Mouse (Mus musculus) kidney, embryonic 16.5 days (tissue): ENCODE data around the gene Gm20388. TPM values are rescaled to one million over a fixed set of nuclear protein-coding genes. Genes with fewer than 3 reads are reported as not detected.

Experiments
- ATAC-seq: fragments of 200-750 bp; cut with Nextera tagmentation; 2 replicates; pipeline ENCODE4 v1.8.0; 2017; ENCODE audit warnings: moderate TSS enrichment; ENCODE audit not compliant: low FRiP score, low TSS enrichment
- H3K27ac ChIP-seq: fragments of 300-500 bp; sonication (generic); 2 replicates; pipeline ENCODE4 v1.5.1; 2014; ENCODE audit warnings: low read length
- H3K27me3 ChIP-seq: fragments of 300-500 bp; sonication (generic); 2 replicates; pipeline ENCODE4 v1.6.1; 2014; ENCODE audit warnings: low read length, control low read depth, mixed read lengths; ENCODE audit not compliant: insufficient read depth
- H3K36me3 ChIP-seq: fragments of 300-500 bp; sonication (generic); 2 replicates; pipeline ENCODE4 v1.6.1; 2014; ENCODE audit warnings: low read length, control low read depth, mixed read lengths; ENCODE audit not compliant: insufficient read depth
- H3K4me1 ChIP-seq: fragments of 300-500 bp; sonication (generic); 2 replicates; pipeline ENCODE4 v1.6.1; 2014; ENCODE audit warnings: low read length, control low read depth, mixed read lengths; ENCODE audit not compliant: insufficient read depth
- H3K4me2 ChIP-seq: fragments of 300-500 bp; sonication (generic); replicated peaks from 2 replicates; pipeline ENCODE4 v1.6.1; 2014; ENCODE audit warnings: low read depth, low read length
- H3K4me3 ChIP-seq: fragments of 300-500 bp; sonication (generic); 2 replicates; pipeline ENCODE4 v1.5.1; 2014; ENCODE audit warnings: mild to moderate bottlenecking, low read length
- H3K9ac ChIP-seq: fragments of 300-500 bp; sonication (generic); replicated peaks from 2 replicates; pipeline ENCODE4 v1.6.1; 2014; ENCODE audit warnings: low read length
- H3K9me3 ChIP-seq: fragments of 300-500 bp; sonication (generic); 2 replicates; pipeline ENCODE4 v1.6.1; 2016; ENCODE audit warnings: low read length, control low read depth
- WGBS: fragments of 180-500 bp; shearing (Covaris S2); extraction: QIAGEN DNeasy Blood & Tissue Kit; methylation state at CpG from one replicate; pipeline ENCODE4 v1.1.7; 2014; 5-methylcytosine and 5-hydroxymethylcytosine counted together
- polyA plus RNA-seq: library from polyadenylated mRNA; unstranded; fragments of >200 nt; fragmentation: Nextera tagmentation; extraction: Ambion mirVana; gene quantifications from 2 replicates; pipeline ENCODE4 v1.2.1, GENCODE M21; 2015

Gene Gm20388
- polyA plus RNA-seq, 1 experiment from 2014 or later = 7.7 TPM

GRCm38 (mm10) chr8:123131041-123131440 lies 3220.4 kb downstream of the Gm20388 start:
- WGBS = 53% methylated on average over 9 of the region's 9 CpGs
- 0 out of 2 replicates have a peak, but pooled peaks cover 3% of the 10 kb centered on the region for H3K27me3 ChIP-seq

GRCm38 (mm10) chr8:123132953-123133352 lies 3222.3 kb downstream of the Gm20388 start:
- Histone ChIP-seq H3K27ac (no peak overlapping the region), H3K4me3 (no peak overlapping the region), H3K9me3 (peaks cover 3% of the 10 kb centered on the region; the same call in 1 of the 2 replicates), H3K4me2 (no peak overlapping the region), H3K4me1 (peaks cover 15% of the 10 kb centered on the region), H3K36me3 (no peaks in the 10 kb centered on the region), H3K9ac (no peak overlapping the region), H3K27me3 (no peaks in the 10 kb centered on the region)
- ATAC-seq = no peak
- 100% methylated on average over 2 of the region's 2 CpGs for WGBS

More at GRCm38 (mm10) chr8:123131041-123131440, 3220.4 kb downstream of the Gm20388 start:
- H3K9me3 ChIP-seq = peaks cover 3% of the 10 kb centered on the region; the same call in 1 of the 2 replicates
- no peak overlapping the region; the same call in 1 of the 2 replicates for H3K4me2 ChIP-seq
- no peak for ATAC-seq
- H3K4me3 ChIP-seq = no peak overlapping the region
- H3K4me1 ChIP-seq = peaks cover 11% of the 10 kb centered on the region
- H3K9ac ChIP-seq = no peak overlapping the region
- no peaks in the 10 kb centered on the region for H3K36me3 ChIP-seq
- 0 out of 2 replicates have a peak overlapping the region, but pooled peaks have one; percentile 35 for H3K27ac ChIP-seq

- no peak overlapping the region for H3K4me2 ChIP-seq
- H3K4me1 ChIP-seq = peaks cover 20% of the 10 kb centered on the region
- ATAC-seq = no peak
- WGBS = 88% methylated on average over 11 of the region's 11 CpGs
- no peak overlapping the region for H3K9ac ChIP-seq
- H3K36me3 ChIP-seq = no peaks in the 10 kb centered on the region
- H3K27me3 ChIP-seq = no peaks in the 10 kb centered on the region
- H3K4me3 ChIP-seq = no peak overlapping the region
- no peak overlapping the region for H3K27ac ChIP-seq
- H3K9me3 ChIP-seq = peaks cover 3% of the 10 kb centered on the region; the same call in 1 of the 2 replicates
These were observed 3223.6 kb downstream of the Gm20388 start for GRCm38 (mm10) chr8:123134149-123134713.

GRCm38 (mm10) chr8:123135406-123135805 lies 3224.8 kb downstream of the Gm20388 start:
- no peak overlapping the region for H3K9ac ChIP-seq
- no peak for ATAC-seq
- no peaks in the 10 kb centered on the region for H3K36me3 ChIP-seq
- 40% methylated on average over 7 of the region's 7 CpGs for WGBS
- no peak overlapping the region for H3K4me2 ChIP-seq
- H3K27ac ChIP-seq = no peak overlapping the region; the same call in 1 of the 2 replicates
- peaks cover 3% of the 10 kb centered on the region; the same call in 1 of the 2 replicates for H3K9me3 ChIP-seq
- H3K27me3 ChIP-seq = no peaks in the 10 kb centered on the region
- no peak overlapping the region for H3K4me3 ChIP-seq
- H3K4me1 ChIP-seq = peaks cover 20% of the 10 kb centered on the region

- 52% methylated on average over 9 of the region's 9 CpGs for WGBS
- Histone ChIP-seq H3K27ac (no peak overlapping the region; the same call in 1 of the 2 replicates), H3K4me2 (no peak overlapping the region), H3K36me3 (no peaks in the 10 kb centered on the region), H3K9ac (no peak overlapping the region), H3K4me1 (peaks cover 20% of the 10 kb centered on the region), H3K4me3 (no peak overlapping the region), H3K27me3 (no peaks in the 10 kb centered on the region), H3K9me3 (peaks cover 3% of the 10 kb centered on the region; the same call in 1 of the 2 replicates)
- no peak for ATAC-seq
These were observed 3225.2 kb downstream of the Gm20388 start for GRCm38 (mm10) chr8:123135806-123136205.

- 73% methylated on average over 9 of the region's 9 CpGs for WGBS
- Histone ChIP-seq H3K4me1 (peaks cover 20% of the 10 kb centered on the region), H3K27ac (no peak overlapping the region), H3K9ac (no peak overlapping the region), H3K9me3 (peaks cover 3% of the 10 kb centered on the region; the same call in 1 of the 2 replicates), H3K4me3 (no peak overlapping the region), H3K4me2 (no peak overlapping the region), H3K27me3 (no peaks in the 10 kb centered on the region), H3K36me3 (no peaks in the 10 kb centered on the region)
- no peak for ATAC-seq
These were observed 3225.6 kb downstream of the Gm20388 start for GRCm38 (mm10) chr8:123136287-123136686.

- WGBS = 0% methylated on average over 2 of the region's 2 CpGs
- no peaks in the 10 kb centered on the region for H3K27me3 ChIP-seq
- peak; percentile 91 for ATAC-seq
- peak overlapping the region; percentile 48 for H3K9ac ChIP-seq
- peaks cover 3% of the 10 kb centered on the region; the same call in 1 of the 2 replicates for H3K9me3 ChIP-seq
- H3K4me3 ChIP-seq = no peak overlapping the region
- H3K27ac ChIP-seq = peak overlapping the region; percentile 73
- H3K36me3 ChIP-seq = no peaks in the 10 kb centered on the region
- H3K4me2 ChIP-seq = no peak overlapping the region
- peaks cover 25% of the 10 kb centered on the region for H3K4me1 ChIP-seq
These were observed 3227.0 kb downstream of the Gm20388 start for GRCm38 (mm10) chr8:123137645-123138077.

- H3K27me3 ChIP-seq = no peaks in the 10 kb centered on the region
- peaks cover 25% of the 10 kb centered on the region for H3K4me1 ChIP-seq
- no peak overlapping the region for H3K9ac ChIP-seq
- ATAC-seq = no peak
- no peaks in the 10 kb centered on the region for H3K9me3 ChIP-seq
- H3K4me3 ChIP-seq = no peak overlapping the region
- no peak overlapping the region for H3K27ac ChIP-seq
- 33% methylated on average over 4 of the region's 4 CpGs for WGBS
- no peak overlapping the region for H3K4me2 ChIP-seq
- H3K36me3 ChIP-seq = no peaks in the 10 kb centered on the region
These were observed 3228.1 kb downstream of the Gm20388 start for GRCm38 (mm10) chr8:123138741-123139140.

- no peak overlapping the region for H3K4me2 ChIP-seq
- 70% methylated on average over 14 of the region's 14 CpGs for WGBS
- H3K27me3 ChIP-seq = no peaks in the 10 kb centered on the region
- peaks cover 20% of the 10 kb centered on the region for H3K4me1 ChIP-seq
- H3K9me3 ChIP-seq = no peaks in the 10 kb centered on the region
- H3K36me3 ChIP-seq = no peaks in the 10 kb centered on the region
- ATAC-seq = peak; percentile 35; the same call in 1 of the 2 replicates
- H3K27ac ChIP-seq = peak overlapping the region; percentile 36
- no peak overlapping the region for H3K9ac ChIP-seq
- H3K4me3 ChIP-seq = no peak overlapping the region
These were observed 3231.3 kb downstream of the Gm20388 start for GRCm38 (mm10) chr8:123141741-123142462.

- no peak overlapping the region for H3K9ac ChIP-seq
- ATAC-seq = no peak
- no peaks in the 10 kb centered on the region for H3K9me3 ChIP-seq
- H3K4me3 ChIP-seq = no peak overlapping the region
- no peak overlapping the region for H3K27ac ChIP-seq
- no peaks in the 10 kb centered on the region for H3K27me3 ChIP-seq
- H3K36me3 ChIP-seq = no peaks in the 10 kb centered on the region
- WGBS = 62% methylated on average over 6 of the region's 6 CpGs
- H3K4me1 ChIP-seq = peaks cover 5% of the 10 kb centered on the region; the same call in 1 of the 2 replicates
- H3K4me2 ChIP-seq = no peak overlapping the region
These were observed 3234.6 kb downstream of the Gm20388 start for GRCm38 (mm10) chr8:123145279-123145678.
